Mouse (Mus musculus) urinary bladder, postnatal 36 days (tissue): Measurements from ENCODE around the gene Sult1d1.
"Not testable (repeated sequence)": the region's sequence is repeated elsewhere in the genome, so short reads cannot be mapped to it uniquely, and the experiment has no call there.

Source experiments
- DNase-seq, 2 experiments: peaks; one replicate each; pipeline ENCODE4 v3.0.0; 2022; ENCODE audit warnings: low spot score in 2 of 2, mixed read lengths in 1 of 2

Sult1d1 gene

GRCm38 (mm10) chr5:87568845-87569244 lies at the start of gene Sult1d1:
TSS of gene Sult1d1 (minus strand) at chr5:87569027.
- DNase-seq: no peak

GRCm38 (mm10) chr5:87615128-87615390 lies 46.2 kb upstream of the Sult1d1 start:
- DNase-seq: no peak

- no peak for DNase-seq
Measured at GRCm38 (mm10) chr5:87614364-87615127, 45.7 kb upstream of the Sult1d1 start.

GRCm38 (mm10) chr5:87601018-87601417 lies 32.2 kb upstream of the Sult1d1 start:
- DNase-seq: no peak

- no peak for DNase-seq
Measured at GRCm38 (mm10) chr5:87597891-87598290, 29.1 kb upstream of the Sult1d1 start.

GRCm38 (mm10) chr5:87591494-87591893 lies 22.7 kb upstream of the Sult1d1 start, which contains the start of gene Sult1e1:
TSS of gene Sult1e1 (minus strand) at chr5:87591594.
- DNase-seq: no peak

- DNase-seq: no peak
Measured at GRCm38 (mm10) chr5:87589916-87590315, 21.1 kb upstream of the Sult1d1 start.

- DNase-seq: no peak
Measured at GRCm38 (mm10) chr5:87580389-87580788, 11.6 kb upstream of the Sult1d1 start.

GRCm38 (mm10) chr5:87574174-87574573 lies 5.3 kb upstream of the Sult1d1 start:
- DNase-seq: no peak

- DNase-seq: no peak
Measured at GRCm38 (mm10) chr5:87573490-87573889, 4.7 kb upstream of the Sult1d1 start.

GRCm38 (mm10) chr5:87572781-87573180 lies 4.0 kb upstream of the Sult1d1 start:
- no peak for DNase-seq

- no peak for DNase-seq
Measured at GRCm38 (mm10) chr5:87567306-87567705, 1.5 kb downstream of the Sult1d1 start.

- DNase-seq: no peak
Measured at GRCm38 (mm10) chr5:87562966-87563365, 5.9 kb downstream of the Sult1d1 start.

GRCm38 (mm10) chr5:87562526-87562925 lies 6.3 kb downstream of the Sult1d1 start:
- no peak for DNase-seq

GRCm38 (mm10) chr5:87560145-87560544 lies 8.7 kb downstream of the Sult1d1 start:
- DNase-seq: no peak

GRCm38 (mm10) chr5:87550935-87551334 lies 17.9 kb downstream of the Sult1d1 start:
- DNase-seq: no peak

- DNase-seq: no peak
Measured at GRCm38 (mm10) chr5:87538111-87538510, 30.7 kb downstream of the Sult1d1 start, which contains the start of gene Sult1b1. TSS of gene Sult1b1 (minus strand) at chr5:87538195.

GRCm38 (mm10) chr5:87535994-87536644 lies 32.7 kb downstream of the Sult1d1 start:
- DNase-seq: no peak

GRCm38 (mm10) chr5:87532288-87532687 lies 36.5 kb downstream of the Sult1d1 start:
- no peak for DNase-seq

- DNase-seq: not testable (repeated sequence)
Measured at GRCm38 (mm10) chr5:87523561-87523960, 45.3 kb downstream of the Sult1d1 start.

- DNase-seq: no peak
Measured at GRCm38 (mm10) chr5:87505776-87506458, 62.9 kb downstream of the Sult1d1 start.
